Mouse (Mus musculus) embryonic fibroblast, embryonic 13.5 days (primary cell): ENCODE measurements around the gene Fmnl2.

Source experiments
- CTCF ChIP-seq: IDR thresholded peaks from 2 replicates; pipeline ENCODE4 v1.5.1; 2011; ENCODE audit warnings: mild to moderate bottlenecking, control low read depth, low read length, moderate library complexity, borderline replicate concordance; ENCODE audit not compliant: insufficient read depth
- POLR2A ChIP-seq: IDR thresholded peaks from 2 replicates; pipeline ENCODE4 v1.6.1; 2011; ENCODE audit warnings: low read depth, mild to moderate bottlenecking, control low read depth, low read length, moderate library complexity

GRCm38 (mm10) chr2:53178966-53179365 is 321.3 kb downstream of the Fmnl2 start:
- no peak for TF ChIP-seq POLR2A
- no peak for TF ChIP-seq CTCF
